Mouse (Mus musculus): ENCODE data around the gene Cyp2t4. TPM values are rescaled to one million over a fixed set of nuclear protein-coding genes. Genes with fewer than 3 reads are reported as not detected.

Cyp2t4 gene
- total and polyA plus RNA-seq, 3 experiments: 0.28 TPM; not detected in 2

GRCm38 (mm10) chr7:27163450-27163805 lies 9.9 kb downstream of the Cyp2t4 start (continued):
- no peak for TF ChIP-seq GABPA (IDR thresholded peaks at IDR 0.05; ENCODE audit: low read depth, low read length)

GRCm38 (mm10) chr7:27164112-27164947 lies 10.8 kb downstream of the Cyp2t4 start:
- H3K36me3 ChIP-seq (ENCODE audit: control insufficient read depth in 1 of 2, insufficient read depth in 2 of 2, low read length in 2 of 2): peaks cover 0 to 3% of the 10 kb centered on the region in 2 experiments; a peak in 1 of 4 replicates
- H3K4me3 ChIP-seq (ENCODE audit: control insufficient read depth in 1 of 2, insufficient read depth in 1 of 2, low read depth in 2 of 2, low read length in 2 of 2): no peak overlapping the region
- no peak for DNase-seq (ENCODE audit: low read depth, low spot score)
- H3K9ac ChIP-seq (ENCODE audit: control insufficient read depth, low read depth, low read length, poor library complexity, severe bottlenecking): no peak overlapping the region
- no peaks in the 10 kb centered on the region for H3K9me3 ChIP-seq (replicated peaks; ENCODE audit: insufficient read depth, low read length)
- no peak for TF ChIP-seq SMC3 (IDR thresholded peaks at IDR 0.05; ENCODE audit: low read depth, low read length)
- no peak for TF ChIP-seq GABPA (IDR thresholded peaks at IDR 0.05; ENCODE audit: low read depth, low read length)
- no peak for TF ChIP-seq TBP (IDR thresholded peaks at IDR 0.05; ENCODE audit: low read depth, low read length)
- TF ChIP-seq MAZ (IDR thresholded peaks at IDR 0.05; ENCODE audit: low read depth, low read length): no peak
- no peak for TF ChIP-seq MAFK (IDR thresholded peaks at IDR 0.05; ENCODE audit: borderline replicate concordance, low read depth, low read length)
- no peak for TF ChIP-seq RCOR1 (IDR thresholded peaks at IDR 0.05; ENCODE audit: low read depth, low read length)
- no peak for TF ChIP-seq KAT2A (conservative IDR thresholded peaks at IDR 0.05; ENCODE audit: low read depth, low read length)
- no peak for TF ChIP-seq NRF1 (IDR thresholded peaks at IDR 0.05; ENCODE audit: insufficient read depth, low read depth, low read length, poor library complexity, severe bottlenecking)
- TF ChIP-seq JUND (IDR thresholded peaks at IDR 0.05; ENCODE audit: low read depth, low read length): no peak
- no peak for TF ChIP-seq ETS1 (IDR thresholded peaks at IDR 0.05; ENCODE audit: low read depth, low read length)
- no peak for TF ChIP-seq EP300 (IDR thresholded peaks at IDR 0.05; ENCODE audit: low read depth in 1 of 2, low read length in 2 of 2)
- no peak for TF ChIP-seq MXI1 (IDR thresholded peaks at IDR 0.05; ENCODE audit: low read depth, low read length)
- TF ChIP-seq SIN3A (IDR thresholded peaks at IDR 0.05; ENCODE audit: low read length): no peak
- TF ChIP-seq ZMIZ1 (IDR thresholded peaks at IDR 0.05; ENCODE audit: low read depth, low read length): no peak
- TF ChIP-seq MYB (IDR thresholded peaks at IDR 0.05; ENCODE audit: low read depth, low read length): no peak
- TF ChIP-seq MEF2A (IDR thresholded peaks at IDR 0.05; ENCODE audit: extremely low read depth, insufficient replicate concordance, low read depth, low read length, poor library complexity, severe bottlenecking): no peak
- TF ChIP-seq POLR2AphosphoS5 (IDR thresholded peaks at IDR 0.05; ENCODE audit: borderline replicate concordance, low read depth, low read length): no peak
- TF ChIP-seq TCF12 (IDR thresholded peaks at IDR 0.05; ENCODE audit: low read depth, low read length): no peak
- no peak overlapping the region for H3K27ac ChIP-seq (ENCODE audit: control insufficient read depth, low read depth, low read length)
- peaks cover 7 to 10% of the 10 kb centered on the region in 2 experiments; a peak in 3 of 4 replicates for H3K4me1 ChIP-seq (ENCODE audit: control insufficient read depth in 1 of 2, insufficient read depth in 2 of 2, low read length in 2 of 2)
- H3K79me2 ChIP-seq (ENCODE audit: control insufficient read depth, insufficient read depth, low read length, poor library complexity): peaks cover 11% of the 10 kb centered on the region
- no peaks in the 10 kb centered on the region for H3K27me3 ChIP-seq (ENCODE audit: control insufficient read depth in 1 of 2, insufficient read depth in 2 of 2, low read length in 2 of 2)
